Mouse (Mus musculus) kidney, adult 11 months (tissue): Measurements from ENCODE around the gene Cnga3.
A peak's percentile ranks its signal among the peaks of the same experiment; 100 is the strongest.

Source experiments
- DNase-seq: peaks from one replicate; pipeline ENCODE4 v3.0.0; 2022

The Cnga3 gene

GRCm38 (mm10) chr1:37214144-37214543 lies at the start of gene Cnga3:
TSS of gene Cnga3 (plus strand) at chr1:37214434.
- DNase-seq, result no peak

GRCm38 (mm10) chr1:37166066-37166465 lies 48.2 kb upstream of the Cnga3 start:
- DNase-seq, result no peak

- no peak for DNase-seq
Measured at GRCm38 (mm10) chr1:37167918-37168317, 46.3 kb upstream of the Cnga3 start.

GRCm38 (mm10) chr1:37177874-37178273 lies 36.4 kb upstream of the Cnga3 start:
- no peak for DNase-seq

- DNase-seq, result no peak
Measured at GRCm38 (mm10) chr1:37179852-37180251, 34.4 kb upstream of the Cnga3 start.

- DNase-seq, result no peak
Measured at GRCm38 (mm10) chr1:37187050-37187449, 27.2 kb upstream of the Cnga3 start.

- no peak for DNase-seq
Measured at GRCm38 (mm10) chr1:37194607-37195006, 19.6 kb upstream of the Cnga3 start.

- no peak for DNase-seq
Measured at GRCm38 (mm10) chr1:37201406-37201805, 12.8 kb upstream of the Cnga3 start.

GRCm38 (mm10) chr1:37207743-37208142 lies 6.5 kb upstream of the Cnga3 start:
- no peak for DNase-seq

- DNase-seq, result no peak
Measured at GRCm38 (mm10) chr1:37212375-37212774, 1.9 kb upstream of the Cnga3 start.

GRCm38 (mm10) chr1:37218386-37218785 lies 4.2 kb downstream of the Cnga3 start:
- DNase-seq, result peak; percentile 11

- DNase-seq, result no peak
Measured at GRCm38 (mm10) chr1:37219593-37219992, 5.4 kb downstream of the Cnga3 start.

GRCm38 (mm10) chr1:37220134-37220907 lies 6.1 kb downstream of the Cnga3 start:
- DNase-seq, result no peak

- no peak for DNase-seq
Measured at GRCm38 (mm10) chr1:37222002-37222401, 7.8 kb downstream of the Cnga3 start.

- no peak for DNase-seq
Measured at GRCm38 (mm10) chr1:37230404-37230803, 16.2 kb downstream of the Cnga3 start.

GRCm38 (mm10) chr1:37231295-37231701 lies 17.1 kb downstream of the Cnga3 start:
- DNase-seq, result no peak

GRCm38 (mm10) chr1:37239045-37239635 lies 24.9 kb downstream of the Cnga3 start:
- DNase-seq, result peak; percentile 34

GRCm38 (mm10) chr1:37242253-37242652 lies 28.0 kb downstream of the Cnga3 start:
- DNase-seq, result no peak

GRCm38 (mm10) chr1:37246476-37246875 lies 32.2 kb downstream of the Cnga3 start:
- no peak for DNase-seq

- no peak for DNase-seq
Measured at GRCm38 (mm10) chr1:37248406-37248805, 34.2 kb downstream of the Cnga3 start.

- DNase-seq, result peak; percentile 54
Measured at GRCm38 (mm10) chr1:37250643-37251310, 36.5 kb downstream of the Cnga3 start.

GRCm38 (mm10) chr1:37258443-37258842 lies 44.2 kb downstream of the Cnga3 start:
- no peak for DNase-seq

- peak; percentile 32 for DNase-seq
Measured at GRCm38 (mm10) chr1:37272464-37272863, 58.2 kb downstream of the Cnga3 start.

GRCm38 (mm10) chr1:37286556-37286955 lies 72.3 kb downstream of the Cnga3 start:
- no peak for DNase-seq
